Mouse (Mus musculus) cerebellum, adult 11-12 months (tissue): ENCODE data around the gene Sorcs3.
A peak's percentile ranks its signal among the peaks of the same experiment; 100 is the strongest.

ENCODE experiments used
- DNase-seq: peaks from one replicate; pipeline ENCODE4 v3.0.0; 2022

Sorcs3 gene

DNA sequence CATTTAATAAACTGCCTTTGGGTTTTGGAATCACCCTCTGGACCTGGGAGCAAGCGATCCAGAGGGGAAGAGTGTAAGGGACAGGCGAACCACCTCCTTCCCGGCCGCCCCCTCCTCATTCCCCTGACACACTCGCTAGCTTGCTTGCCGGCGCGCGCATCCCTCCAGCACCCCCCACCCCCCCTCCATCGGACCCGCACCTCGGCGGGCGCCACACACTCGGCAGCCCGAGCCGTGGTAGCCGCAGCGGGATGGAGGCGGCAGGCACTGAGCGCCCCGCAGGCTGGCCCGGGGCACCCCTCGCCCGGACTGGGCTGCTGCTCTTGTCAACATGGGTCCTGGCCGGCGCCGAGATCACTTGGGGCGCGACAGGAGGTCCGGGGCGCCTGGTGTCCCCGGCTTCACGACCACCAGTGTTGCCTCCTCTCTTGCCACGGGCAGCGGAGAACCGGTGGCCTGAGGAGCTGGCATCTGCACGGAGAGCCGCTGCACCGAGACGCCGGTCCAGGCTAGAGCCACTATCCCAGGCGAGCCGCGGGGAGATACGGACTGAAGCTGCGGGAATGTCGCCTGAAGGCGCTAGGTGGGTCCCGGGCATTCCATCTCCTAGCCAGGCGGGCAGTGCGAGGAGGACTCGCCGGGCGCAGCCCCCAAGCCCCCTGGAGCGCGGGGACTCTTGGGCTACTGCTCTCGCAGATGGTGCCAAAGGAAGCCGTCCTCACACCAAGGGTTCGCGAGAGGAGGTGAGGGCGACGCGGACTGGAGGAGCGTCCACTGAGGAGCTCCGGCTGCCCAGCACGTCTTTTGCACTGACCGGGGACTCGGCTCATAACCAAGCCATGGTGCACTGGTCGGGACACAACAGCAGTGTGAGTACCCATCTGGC is at the start of gene Sorcs3:
Sorcs3 (plus strand) TSS at position 97 of the 886 bp plus-strand sequence.
- no peak for DNase-seq

DNA sequence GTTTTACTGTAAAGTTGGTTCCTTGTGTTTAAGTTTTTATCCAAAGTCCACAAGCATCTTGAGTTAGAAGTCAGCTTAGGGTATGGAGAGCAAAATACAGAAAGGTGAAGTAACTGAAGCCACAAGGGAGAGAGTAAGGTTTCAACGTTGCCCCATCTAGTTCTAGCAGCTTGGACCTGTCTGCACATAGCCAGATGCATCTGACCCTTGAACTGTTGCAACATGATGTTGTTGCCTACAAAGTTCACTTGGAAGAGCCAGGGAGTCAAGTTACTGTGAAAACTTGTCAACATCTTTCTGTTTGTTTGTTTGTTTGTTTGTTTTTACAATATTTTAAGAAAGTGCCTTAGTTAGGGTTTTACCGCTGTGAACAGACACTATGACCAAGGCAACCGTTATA is 40.5 kb upstream of the Sorcs3 start:
- no peak for DNase-seq

DNA sequence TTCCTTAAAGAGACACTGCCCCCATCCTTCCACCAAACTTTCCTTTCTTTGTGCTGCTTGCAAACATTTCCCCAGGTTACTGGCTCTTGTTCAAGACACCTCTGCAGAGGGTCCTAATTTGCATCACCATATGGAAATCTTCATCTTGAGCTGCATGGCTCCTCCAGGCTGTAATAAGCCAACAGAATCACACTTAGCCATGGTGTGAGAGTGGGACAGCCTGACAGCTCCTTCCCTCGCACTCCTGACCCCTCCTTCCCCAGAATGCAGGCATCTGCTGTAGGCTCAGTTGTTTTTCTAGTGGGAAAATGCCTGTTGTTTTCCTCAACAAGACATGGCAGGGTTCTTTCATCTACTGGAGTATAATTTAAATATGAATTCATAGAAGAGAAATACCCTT is 38.7 kb upstream of the Sorcs3 start:
- DNase-seq = no peak

DNA sequence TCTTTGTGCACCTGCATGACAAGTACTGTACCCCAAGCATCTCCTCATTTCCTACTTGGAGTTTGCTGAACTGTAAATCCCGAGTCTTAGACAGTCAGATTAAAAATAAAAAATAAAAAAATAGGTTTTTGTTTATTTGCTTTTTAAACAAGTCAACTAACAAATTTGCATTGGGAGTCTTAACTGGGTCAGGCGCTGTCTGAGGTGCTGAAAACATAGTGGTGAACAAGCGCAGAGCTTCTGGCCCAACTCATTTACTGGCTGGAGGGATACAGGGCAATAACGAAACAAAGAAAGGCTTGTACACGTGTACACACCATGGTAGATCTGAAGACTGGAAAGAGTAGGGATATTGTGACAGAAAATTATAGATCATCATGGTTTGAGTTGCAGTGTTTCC is 37.5 kb upstream of the Sorcs3 start:
- DNase-seq = no peak

DNA sequence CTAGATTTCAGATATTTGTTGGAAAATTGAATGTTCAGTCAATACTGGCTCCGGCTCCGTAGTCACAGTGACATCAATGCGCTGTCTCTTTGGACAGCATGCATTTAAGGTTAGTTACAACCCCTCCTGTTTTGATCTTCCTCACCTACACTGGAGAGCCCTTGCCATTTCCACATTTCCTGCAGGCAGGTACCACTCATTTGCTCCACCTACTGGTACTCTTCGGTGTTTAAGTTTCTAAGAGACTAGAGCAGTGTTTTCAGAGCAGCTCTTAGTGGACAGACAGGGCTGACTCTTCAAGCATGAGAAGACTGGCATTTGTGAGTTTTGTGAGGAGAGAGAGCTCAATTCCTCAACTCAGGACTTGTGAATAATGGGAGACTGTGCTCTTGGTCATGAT is 31.1 kb upstream of the Sorcs3 start:
- DNase-seq = no peak

DNA sequence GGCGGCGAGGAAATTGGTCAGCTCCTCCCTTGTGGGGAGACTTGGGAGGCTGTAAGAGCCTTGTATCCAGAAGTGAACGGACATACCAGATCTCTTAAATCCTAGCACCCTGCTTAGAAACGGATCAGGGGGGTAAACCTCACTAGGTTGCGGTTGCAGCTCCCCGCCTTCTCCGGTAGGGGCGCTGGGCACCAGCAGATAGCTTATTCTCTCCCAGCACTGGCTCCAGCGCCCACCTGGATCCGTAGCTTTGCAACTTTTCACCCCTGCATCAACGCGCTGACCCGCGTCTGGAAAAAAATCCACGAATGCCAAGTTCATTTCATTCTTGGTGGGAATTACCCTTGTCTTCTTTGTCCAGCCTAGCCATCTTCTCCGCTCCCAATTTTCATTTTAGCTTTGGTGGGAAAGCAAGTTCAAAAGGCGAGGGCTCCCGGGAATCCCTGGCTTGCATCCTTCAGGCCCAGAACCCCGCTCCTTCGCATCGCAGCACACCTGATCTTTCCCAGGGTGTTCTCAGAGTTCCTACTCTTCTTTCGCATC is 1.8 kb upstream of the Sorcs3 start:
- DNase-seq = no peak

DNA sequence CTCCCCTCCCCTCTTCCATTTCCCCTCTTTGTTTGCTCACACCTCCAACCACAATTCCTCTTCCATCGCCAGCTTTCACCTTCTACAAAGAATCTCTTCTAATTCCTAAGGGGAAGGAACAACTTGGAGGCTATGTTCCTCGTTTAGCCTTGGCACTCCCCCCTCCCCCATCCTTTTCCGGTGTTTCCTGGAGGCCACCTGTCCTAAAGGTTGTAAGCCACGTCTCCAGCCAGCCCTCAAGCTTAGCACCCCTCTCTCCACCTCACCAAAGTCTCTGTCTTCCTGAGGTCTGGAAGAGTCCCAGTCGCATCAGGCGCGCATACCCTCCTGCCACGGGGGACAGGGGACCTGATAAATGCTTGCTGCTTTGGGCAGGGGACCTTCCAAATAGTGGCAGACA is 1.3 kb upstream of the Sorcs3 start:
- DNase-seq = no peak

DNA sequence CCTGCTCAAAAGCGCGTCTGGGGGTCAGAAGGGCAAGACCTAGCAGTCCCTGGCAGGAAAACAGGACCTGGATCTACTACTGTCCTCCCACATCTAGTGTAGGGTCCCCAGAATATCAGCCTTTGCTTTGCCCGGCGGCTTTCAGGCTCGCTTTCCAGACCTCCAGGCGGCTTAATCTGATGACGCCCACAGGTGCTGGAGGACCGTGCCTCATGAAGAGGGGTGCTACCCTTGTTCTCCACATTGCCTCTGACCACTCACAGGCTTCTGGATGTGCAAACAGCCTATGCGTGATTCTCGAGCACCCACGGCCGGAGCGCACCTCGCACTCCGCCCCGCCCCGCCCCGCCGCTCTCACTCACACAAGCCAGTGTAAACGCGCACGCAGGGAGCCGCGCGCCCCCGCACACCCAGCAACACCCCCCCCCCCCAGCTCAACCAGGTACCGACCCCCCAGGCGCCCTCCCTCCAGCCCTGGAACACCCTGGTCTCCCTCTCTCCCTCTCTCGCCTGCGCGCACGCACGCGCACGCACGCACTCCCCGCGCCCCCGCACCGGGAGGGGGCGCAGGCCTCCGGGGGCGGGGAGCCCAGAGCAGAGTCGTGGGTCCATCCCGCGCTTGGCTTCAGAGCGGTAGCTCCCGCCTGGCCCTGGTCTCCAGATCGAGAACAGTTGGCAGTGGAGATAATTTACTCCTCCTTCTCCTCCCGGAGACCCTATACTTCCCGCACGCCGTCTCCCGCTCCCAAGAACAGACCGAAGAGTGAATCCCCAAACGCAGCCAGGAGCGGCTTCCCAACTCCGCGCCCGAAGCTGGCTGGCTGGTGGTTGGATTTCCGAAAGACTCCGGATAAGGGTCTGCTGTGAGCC is 698 bp upstream of the Sorcs3 start:
- no peak for DNase-seq

DNA sequence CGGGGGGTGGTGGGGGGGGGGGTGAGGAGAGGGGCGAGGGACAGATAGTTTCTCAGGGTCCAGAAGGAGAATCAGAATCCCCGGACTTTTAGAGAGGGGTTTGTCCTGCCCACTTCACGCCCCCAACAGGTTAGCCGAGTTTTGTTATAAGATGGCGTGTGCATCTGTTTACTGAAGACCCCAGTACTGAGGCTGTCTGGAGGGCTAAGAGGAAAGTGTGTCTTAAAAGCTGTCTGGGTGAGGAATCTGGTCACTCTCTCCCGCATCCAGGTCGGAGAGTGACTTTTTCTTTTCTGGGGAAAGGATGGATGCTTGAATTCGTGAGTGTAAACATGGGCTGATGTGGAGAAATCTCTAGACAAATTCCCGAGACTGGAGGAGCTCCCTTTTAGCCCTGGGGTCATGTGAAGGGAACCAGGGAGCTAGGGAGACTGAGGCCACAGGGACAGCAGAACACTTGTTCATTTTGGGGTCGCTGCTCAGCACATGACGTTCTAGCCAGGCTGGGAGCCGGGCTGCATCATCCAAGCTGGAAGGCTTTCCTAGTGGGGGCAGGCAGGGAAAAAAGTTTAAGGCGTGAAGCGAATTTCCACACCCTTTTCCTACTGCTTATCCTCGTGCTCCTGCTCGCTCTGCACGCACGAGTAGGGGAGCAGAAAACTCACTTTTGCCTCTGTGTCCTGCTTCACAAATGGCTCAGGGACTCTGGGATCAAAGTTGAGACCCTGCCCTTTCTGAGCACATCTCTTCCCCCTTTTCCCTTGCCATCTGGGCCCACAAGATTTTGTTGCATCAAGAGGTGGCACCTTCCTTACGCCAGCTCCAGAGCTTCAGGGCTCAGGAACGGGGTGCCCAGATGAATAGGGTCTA is 1.3 kb downstream of the Sorcs3 start:
- no peak for DNase-seq

DNA sequence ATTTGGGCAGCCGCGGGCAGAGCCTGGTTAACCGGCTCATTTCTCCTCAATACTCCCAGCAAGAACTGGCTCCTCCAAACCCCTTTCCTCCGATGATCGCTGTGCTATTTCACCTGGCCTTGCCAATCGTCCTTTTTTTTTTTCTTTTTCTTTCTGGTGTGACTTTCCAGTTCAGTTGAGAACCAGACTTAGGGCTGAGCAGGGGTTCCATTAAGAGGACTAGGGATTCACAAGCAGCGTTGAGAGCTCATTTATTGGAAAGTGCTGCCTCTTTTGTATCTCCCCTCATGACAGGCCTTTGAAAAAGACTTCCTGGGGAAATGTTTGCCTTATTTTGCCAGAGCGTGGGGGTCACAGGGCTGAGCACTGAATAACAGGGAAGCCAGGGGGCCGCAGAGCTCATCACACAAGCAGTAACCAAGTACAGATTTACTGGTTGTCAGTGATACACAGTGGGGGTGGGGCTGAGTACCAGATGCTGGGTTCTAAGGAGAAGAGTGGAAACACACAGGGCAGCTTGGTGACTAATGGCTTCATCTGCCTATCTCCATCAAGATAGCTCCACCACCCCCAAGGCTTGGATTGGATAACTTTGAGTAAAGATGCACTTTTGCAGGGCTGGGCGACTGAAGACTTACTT is 2.0 kb downstream of the Sorcs3 start:
- no peak for DNase-seq

DNA sequence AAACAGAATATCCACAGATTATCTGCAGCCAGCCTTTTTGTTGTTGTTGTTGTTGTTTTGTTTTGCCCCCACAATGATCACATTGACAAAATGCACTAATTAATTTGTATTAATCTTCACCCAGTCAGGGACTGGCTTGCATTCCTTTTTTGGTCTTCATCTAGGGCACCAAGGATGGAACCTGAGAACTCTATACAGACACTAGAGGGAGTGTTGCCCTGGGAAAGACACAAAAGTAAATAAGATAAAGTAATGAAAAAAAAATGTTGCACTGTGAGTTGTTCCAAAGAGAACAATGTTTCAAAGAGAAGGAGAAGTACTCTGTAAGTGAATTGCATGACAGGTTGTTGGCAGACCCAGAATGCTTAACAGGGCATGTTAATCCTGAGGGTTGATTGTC is 9.6 kb downstream of the Sorcs3 start:
- no peak for DNase-seq

DNA sequence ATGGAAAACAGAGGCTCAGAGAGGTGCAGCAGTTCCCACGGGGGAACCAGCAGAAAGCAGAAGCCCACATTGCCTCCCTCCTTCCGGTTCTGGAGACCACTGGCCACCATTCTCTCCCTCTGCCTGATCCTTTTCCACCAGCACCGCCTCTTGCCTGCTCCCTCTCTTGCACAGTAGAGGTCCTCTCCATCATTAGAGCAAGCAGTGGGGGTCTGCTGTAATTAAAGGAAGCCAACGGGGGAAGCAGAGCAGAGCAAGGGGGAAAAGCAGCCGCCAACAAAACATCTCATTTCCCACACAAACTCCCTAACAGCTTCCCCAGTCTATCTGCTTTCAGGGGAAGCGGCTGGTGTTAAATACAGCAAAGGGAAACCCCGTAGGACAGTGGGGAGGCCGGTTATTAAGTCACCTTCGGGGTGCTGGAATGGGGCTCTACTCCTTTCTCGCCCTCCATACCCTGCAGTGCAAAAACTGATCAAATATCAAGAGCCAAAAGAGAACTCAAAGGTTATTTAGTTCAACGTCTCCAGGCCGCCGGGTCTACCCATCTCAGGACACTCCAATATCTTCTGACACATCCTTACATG is 32.1 kb downstream of the Sorcs3 start:
- DNase-seq = no peak

DNA sequence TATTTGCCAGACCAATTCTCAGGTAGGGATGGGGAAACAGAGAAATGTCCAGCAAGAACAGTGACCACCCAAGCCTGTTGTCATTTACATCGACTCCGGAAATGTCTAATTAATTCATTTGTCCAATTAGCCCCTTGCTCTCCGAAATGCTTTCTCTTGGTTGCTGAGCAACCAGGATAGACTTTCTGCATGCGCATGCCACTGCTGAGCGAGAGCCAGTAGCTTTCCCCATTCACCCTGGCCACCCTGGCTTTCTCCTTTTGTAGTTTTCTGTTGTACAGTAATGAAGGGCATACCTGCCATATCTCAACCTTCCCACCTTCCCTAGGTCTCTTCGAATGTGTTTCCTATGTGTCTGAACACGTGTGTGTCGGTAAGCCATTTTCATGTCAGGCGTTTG is 32.6 kb downstream of the Sorcs3 start:
- no peak for DNase-seq

DNA sequence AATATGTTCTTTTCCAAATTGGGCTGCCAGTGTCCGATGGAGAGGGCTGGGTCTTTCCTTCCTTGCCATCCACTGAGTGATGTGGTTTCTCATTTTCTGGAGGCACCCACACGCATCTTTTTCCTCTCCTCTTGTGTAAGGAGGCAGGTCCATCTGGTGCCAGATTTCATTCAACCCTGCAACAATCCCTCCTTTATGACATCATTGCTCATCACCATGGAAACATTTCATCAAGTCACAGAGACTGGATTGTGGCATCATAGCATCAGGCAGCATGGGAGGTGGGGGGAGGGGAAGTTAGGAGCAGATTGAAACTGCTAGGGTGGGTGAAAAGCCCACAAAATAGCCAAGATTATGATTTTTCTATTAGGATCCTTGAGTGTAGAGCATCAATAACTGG is 35.1 kb downstream of the Sorcs3 start:
- DNase-seq = no peak

DNA sequence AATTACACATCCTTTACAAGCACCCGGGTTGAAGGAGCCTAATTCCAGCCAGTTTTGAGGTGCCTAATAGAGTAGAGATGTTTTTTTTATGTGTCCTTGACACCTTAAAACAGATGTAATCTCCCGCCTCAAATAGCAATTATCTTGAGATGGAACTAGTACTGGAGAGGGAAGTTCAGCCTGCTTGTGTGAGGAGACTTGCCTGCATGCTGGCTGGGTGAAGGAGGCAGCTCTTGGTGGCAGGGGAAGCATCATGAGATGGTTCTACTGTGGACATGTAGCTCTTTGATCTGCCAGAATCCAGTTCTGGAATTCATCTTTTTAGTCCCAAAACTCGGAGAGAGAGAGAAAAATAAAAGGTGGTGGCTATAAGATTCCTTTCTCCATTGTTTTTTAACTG is 38.2 kb downstream of the Sorcs3 start:
- no peak for DNase-seq

DNA sequence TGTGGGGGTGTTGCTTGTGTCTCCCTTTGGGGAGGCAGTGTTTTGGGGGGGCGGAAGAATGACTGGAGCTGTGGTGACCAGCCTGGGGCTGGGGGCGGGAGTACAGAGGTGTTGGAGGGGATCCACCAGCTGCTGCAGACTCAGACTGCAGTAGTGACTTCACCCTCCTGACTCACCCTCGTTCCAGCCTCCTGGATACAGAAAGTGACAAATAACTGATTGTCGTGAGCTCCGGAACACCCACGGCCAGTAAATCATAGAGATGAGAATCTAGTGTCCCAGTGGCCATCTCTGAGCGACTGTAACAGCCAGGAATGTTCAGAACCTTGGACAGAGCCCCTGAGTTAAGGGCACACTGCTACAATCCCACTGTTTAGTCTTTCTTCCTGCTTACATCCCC is 53.4 kb downstream of the Sorcs3 start:
- no peak for DNase-seq

DNA sequence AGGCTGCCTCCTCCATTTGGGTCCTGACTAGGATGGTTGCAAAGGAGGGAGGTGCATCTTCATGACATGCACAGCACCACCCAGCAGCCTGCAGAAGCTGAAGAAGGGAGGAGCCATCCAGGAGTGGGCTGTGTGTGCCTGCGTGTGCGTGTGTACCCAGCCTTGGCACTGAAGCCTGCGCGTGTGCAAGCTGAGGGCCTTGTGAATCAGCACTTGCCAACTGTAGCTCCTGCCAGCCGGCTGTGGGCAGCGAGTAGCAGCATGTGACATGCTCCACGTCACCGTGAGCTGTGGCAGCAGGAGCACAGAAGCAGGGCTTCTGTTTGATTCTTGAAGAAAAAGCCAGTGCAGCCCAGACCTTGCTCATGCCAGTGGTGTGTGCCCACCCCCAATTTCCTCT is 54.8 kb downstream of the Sorcs3 start:
- DNase-seq = peak; percentile 6

DNA sequence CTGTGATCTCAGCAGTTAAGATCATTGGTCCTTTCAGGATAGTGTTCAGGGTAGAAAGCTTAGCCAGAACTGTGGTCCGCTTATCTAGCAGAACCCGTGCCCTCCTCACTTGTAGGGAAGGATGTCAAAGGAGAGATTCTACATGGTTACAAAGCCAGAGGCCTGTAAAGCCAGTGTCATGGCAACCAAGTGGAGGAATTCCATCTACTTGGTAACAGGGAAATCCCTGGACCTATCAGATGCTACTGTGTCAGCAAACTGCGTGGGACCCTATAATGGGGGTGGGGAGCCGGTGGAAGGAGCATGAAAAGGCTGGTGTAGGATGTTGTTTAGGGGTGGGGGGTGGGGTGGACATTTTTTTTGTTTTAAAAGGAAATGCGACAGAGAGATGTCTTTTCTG is 57.9 kb downstream of the Sorcs3 start:
- no peak for DNase-seq

DNA sequence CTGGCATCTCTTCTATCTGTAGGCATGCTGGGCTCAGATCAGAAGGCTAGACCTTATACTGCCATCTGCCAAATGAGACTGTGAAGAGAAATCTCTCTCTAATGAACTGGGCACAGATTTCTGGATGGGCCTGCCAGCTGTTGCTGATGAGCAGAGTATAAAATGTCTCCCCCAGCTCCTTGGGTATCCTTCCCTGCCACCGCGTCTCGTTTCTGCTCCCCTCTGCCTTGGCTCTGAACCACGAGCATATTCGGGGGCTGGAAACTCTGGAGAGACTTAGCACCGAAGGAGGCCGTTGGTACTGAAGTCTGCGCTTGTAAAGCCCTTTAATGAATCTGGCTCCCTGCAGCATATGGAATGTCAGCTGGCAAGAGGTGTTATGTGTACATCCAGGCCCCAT is 74.4 kb downstream of the Sorcs3 start:
- no peak for DNase-seq

DNA sequence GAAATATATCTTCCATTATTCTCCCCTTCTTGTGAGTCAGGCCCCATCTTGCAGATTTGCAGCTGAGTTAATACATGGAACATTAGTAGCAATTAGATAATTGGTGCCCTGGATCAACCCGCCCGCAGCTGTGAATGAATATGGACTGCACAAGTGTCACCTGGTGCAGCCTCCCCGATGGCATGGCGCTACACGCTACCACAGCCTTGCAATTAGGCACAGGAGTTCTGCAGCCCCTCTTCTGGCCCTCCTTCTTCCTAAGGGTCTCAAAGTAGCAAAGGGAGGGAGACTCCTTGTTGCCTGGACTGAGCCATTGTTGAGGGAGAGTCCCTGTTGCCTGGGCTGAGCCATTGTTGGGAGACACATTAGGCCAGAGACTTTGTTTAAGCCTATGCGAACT is 76.4 kb downstream of the Sorcs3 start:
- no peak for DNase-seq

DNA sequence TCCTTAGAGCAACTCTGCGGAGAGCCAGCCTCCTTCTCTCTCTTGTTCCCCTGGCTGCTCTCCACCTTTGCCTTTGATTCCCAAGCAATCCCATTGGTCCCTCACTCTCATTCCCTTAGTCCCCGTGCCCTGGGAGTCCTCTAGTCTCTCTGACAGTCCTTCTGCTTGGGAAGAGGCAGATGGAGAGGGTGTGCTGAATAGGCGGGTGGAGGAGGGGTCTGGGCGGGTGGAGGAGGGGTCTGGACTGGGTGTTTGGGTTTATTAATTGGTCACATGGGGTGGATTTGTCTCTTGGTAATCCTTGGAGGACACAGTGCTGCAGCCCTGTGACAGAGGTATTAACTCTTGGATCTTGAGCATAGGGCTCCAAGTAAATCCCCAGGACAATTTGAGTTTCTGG is 77.4 kb downstream of the Sorcs3 start:
- no peak for DNase-seq
